Mouse (Mus musculus): ENCODE measurements around the gene Itpa. TPM values are rescaled to one million over a fixed set of nuclear protein-coding genes. Genes with fewer than 3 reads are reported as not detected.

The Itpa gene
- polyA plus RNA-seq, 1 experiment from 2014 or later, result 124 TPM

DNA sequence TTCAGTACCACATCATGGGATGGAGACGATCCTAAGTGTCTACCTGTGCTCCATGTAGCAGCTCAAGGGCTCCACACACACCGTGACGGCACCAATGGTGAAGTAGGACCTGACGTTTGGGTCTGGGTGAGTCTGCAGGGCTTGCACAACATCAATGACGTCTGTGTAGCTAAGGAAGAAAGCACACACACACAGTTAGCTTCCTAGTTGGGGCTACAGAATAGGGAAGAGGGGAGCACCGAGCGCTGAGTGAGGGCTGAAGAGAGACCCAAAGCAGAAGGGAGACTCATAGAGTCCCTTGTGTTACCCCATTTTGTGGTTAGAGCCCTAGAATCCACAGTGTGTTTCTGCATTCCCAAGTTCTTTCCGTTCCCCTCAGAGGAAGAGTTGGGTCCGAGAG lies 63.3 kb downstream of the Itpa start:
- no peaks in the 10 kb centered on the region for H3K9me3 ChIP-seq (ENCODE audit: control insufficient read depth, low read length)
- H3K9ac ChIP-seq (replicated peaks; ENCODE audit: low read depth, low read length), result no peak overlapping the region
- no peak overlapping the region for H3K4me3 ChIP-seq (replicated peaks; ENCODE audit: low read length)
- H3K4me2 ChIP-seq (ENCODE audit: low read length), result no peak overlapping the region
- whole genome bisulfite sequencing, result 90% methylated on average over 9 of the region's 9 CpGs
- H3K27ac ChIP-seq (ENCODE audit: low read length), result no peak overlapping the region
- no peak for ATAC-seq
- peaks cover 65% of the 10 kb centered on the region for H3K36me3 ChIP-seq (ENCODE audit: control insufficient read depth, insufficient read depth)
- no peaks in the 10 kb centered on the region for H3K4me1 ChIP-seq (replicated peaks; ENCODE audit: control insufficient read depth, insufficient read depth, low read length)
- no peaks in the 10 kb centered on the region for H3K27me3 ChIP-seq (replicated peaks; ENCODE audit: control insufficient read depth, insufficient read depth, low read length)

Other genes starting within 250 kb of the Itpa start
- gene Vps16, start 243.3 kb upstream of the Itpa start, polyA plus RNA-seq (2015; fragmentation: Nextera tagmentation; extraction: Ambion mirVana), result 134 and 138 TPM in 2 replicates
- gene Pced1a, start 242.9 kb upstream of the Itpa start, polyA plus RNA-seq (2015; fragmentation: Nextera tagmentation; extraction: Ambion mirVana), result 17.3 and 17.8 TPM in 2 replicates
- gene Ptpra, start 217.3 kb upstream of the Itpa start, polyA plus RNA-seq (2015; fragmentation: Nextera tagmentation; extraction: Ambion mirVana), result 152 and 160 TPM in 2 replicates
- 76.3 and 86.2 TPM in 2 replicates for gene Mrps26, start 103.9 kb upstream of the Itpa start, polyA plus RNA-seq (2015; fragmentation: Nextera tagmentation; extraction: Ambion mirVana)
- gene Oxt, start 91.4 kb upstream of the Itpa start, polyA plus RNA-seq (2015; fragmentation: Nextera tagmentation; extraction: Ambion mirVana), result 2.4 TPM in 1 of 2 replicates, not detected in the other
- 4.7 and 23.5 TPM in 2 replicates for gene Avp, start 85.1 kb upstream of the Itpa start, polyA plus RNA-seq (2015; fragmentation: Nextera tagmentation; extraction: Ambion mirVana)
- 12.5 and 17.2 TPM in 2 replicates for gene Fastkd5, start 37.6 kb upstream of the Itpa start, polyA plus RNA-seq (2015; fragmentation: Nextera tagmentation; extraction: Ambion mirVana)
- 13.7 and 14.7 TPM in 2 replicates for gene Ubox5, start 37.6 kb upstream of the Itpa start, polyA plus RNA-seq (2015; fragmentation: Nextera tagmentation; extraction: Ambion mirVana)
- gene Lzts3, start 24.8 kb upstream of the Itpa start, polyA plus RNA-seq (2015; fragmentation: Nextera tagmentation; extraction: Ambion mirVana), result 8.4 and 11.3 TPM in 2 replicates
- 57.1 and 62.3 TPM in 2 replicates for gene Ddrgk1, start 3.0 kb upstream of the Itpa start, polyA plus RNA-seq (2015; fragmentation: Nextera tagmentation; extraction: Ambion mirVana)
- 0.86 and 1.8 TPM in 2 replicates for gene Slc4a11, start 29.9 kb downstream of the Itpa start, polyA plus RNA-seq (2015; fragmentation: Nextera tagmentation; extraction: Ambion mirVana)
- 93.7 and 109 TPM in 2 replicates for gene 4930402H24Rik, start 238.8 kb downstream of the Itpa start, polyA plus RNA-seq (2015; fragmentation: Nextera tagmentation; extraction: Ambion mirVana)
- 12.2 and 14.8 TPM in 2 replicates for gene Atrn, start 238.9 kb downstream of the Itpa start, polyA plus RNA-seq (2015; fragmentation: Nextera tagmentation; extraction: Ambion mirVana)